Mouse (Mus musculus): ENCODE results near the gene Slc10a7.

- no peak for TF ChIP-seq CTCF (IDR thresholded peaks at IDR 0.05; ENCODE audit: low read depth)
- no peak for TF ChIP-seq EP300 (IDR thresholded peaks at IDR 0.05; ENCODE audit: low read depth)
Measured at GRCm38 (mm10) chr8:78537795-78538194, 28.6 kb downstream of the Slc10a7 start.

Data from liver, embryonic 14.5 days (tissue).